15 mouse cellular contexts compared by ENCODE assay signal in genomic region chr19:17848417-17848816, GRCm38 (mm10). TPM values are rescaled to one million over a fixed set of nuclear protein-coding genes. Genes with fewer than 3 reads are reported as not detected.
"Had no signal": no experiment of that assay in that cellular context is flagged by ENCODE, and none has a peak within 500 bp of the region (broad histone marks: within the 10 kb centered on the region; RNA-seq: fewer than 3 reads in every experiment).

No protein-coding gene starts in this region.

- H3K4me2 ChIP-seq: liver, embryonic 15.5 days; midbrain, embryonic 12.5 days; midbrain, embryonic 15.5 days; neural tube, embryonic 12.5 days; stomach, embryonic 15.5 days had no signal

- ATAC-seq: liver, postnatal 0 days; midbrain, embryonic 15.5 days had no signal

- H3K4me1 ChIP-seq: liver, embryonic 15.5 days; megakaryocyte, embryonic 14.5 days; midbrain, embryonic 12.5 days; midbrain, embryonic 15.5 days; neural tube, embryonic 12.5 days; stomach, embryonic 15.5 days had no signal

- DNase-seq: liver, postnatal 0 days; lung, adult 2 months; lung, postnatal 10 days; right cerebral cortex, postnatal 14 days; thymus, adult 2 months; thymus, postnatal 25 days; thymus, postnatal 4 days had no signal

- H3K27me3 ChIP-seq: megakaryocyte, embryonic 14.5 days; midbrain, embryonic 12.5 days; neural tube, embryonic 12.5 days; stomach, embryonic 15.5 days had no signal

- H3K4me3 ChIP-seq: liver, embryonic 15.5 days; megakaryocyte, embryonic 14.5 days; midbrain, embryonic 12.5 days; midbrain, embryonic 15.5 days; neural tube, embryonic 12.5 days; stomach, embryonic 15.5 days had no signal

- H3K36me3 ChIP-seq: liver, embryonic 15.5 days; midbrain, embryonic 12.5 days; midbrain, embryonic 15.5 days; neural tube, embryonic 12.5 days; stomach, embryonic 15.5 days had no signal

- H3K27ac ChIP-seq: liver, embryonic 15.5 days; macrophage; midbrain, embryonic 12.5 days; midbrain, embryonic 15.5 days; neural tube, embryonic 12.5 days; stomach, embryonic 15.5 days; stomach, postnatal 0 days had no signal

- H3K9ac ChIP-seq: liver, embryonic 15.5 days; liver, postnatal 0 days; midbrain, embryonic 12.5 days; midbrain, embryonic 15.5 days; neural tube, embryonic 12.5 days; stomach, embryonic 15.5 days had no signal

- H3K9me3 ChIP-seq: liver, embryonic 15.5 days; megakaryocyte, embryonic 14.5 days; midbrain, embryonic 12.5 days; midbrain, embryonic 15.5 days; neural tube, embryonic 12.5 days; stomach, embryonic 15.5 days had no signal

RNA-seq across cellular contexts. Expression of gene Pcsk5, which starts 11.0 kb away (rescaled TPM):
- polyA plus RNA-seq: macrophage had no signal
